Mouse (Mus musculus): ENCODE results near the gene Vps37c. TPM values are rescaled to one million over a fixed set of nuclear protein-coding genes. Genes with fewer than 3 reads are reported as not detected.
A peak's percentile ranks its signal among the peaks of the same experiment; 100 is the strongest.

The Vps37c gene
- total RNA-seq, 2 experiments from 2014 or later, result 19.3 to 23.1 TPM

DNA sequence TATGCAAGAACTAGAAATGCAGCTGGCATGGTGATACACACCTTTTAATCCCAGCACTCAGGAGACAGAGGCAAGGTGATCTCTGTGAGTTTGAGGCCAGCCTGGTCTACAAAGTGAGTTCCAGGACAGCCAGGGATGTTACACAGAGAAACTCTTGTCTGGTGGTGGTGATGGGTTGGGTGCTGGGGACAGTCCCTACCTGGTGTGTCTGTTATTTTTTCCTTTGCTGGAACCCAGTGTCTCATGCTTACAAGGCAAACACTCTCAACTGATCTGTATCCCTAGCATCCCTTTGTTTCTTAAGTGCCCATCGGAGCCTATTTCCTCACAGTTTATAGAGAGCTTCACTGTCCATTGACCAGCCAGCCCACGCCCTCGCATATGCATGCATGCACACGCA lies 51.4 kb downstream of the Vps37c start:
- no peak for DNase-seq (ENCODE audit: low spot score in 2 of 2)

DNA sequence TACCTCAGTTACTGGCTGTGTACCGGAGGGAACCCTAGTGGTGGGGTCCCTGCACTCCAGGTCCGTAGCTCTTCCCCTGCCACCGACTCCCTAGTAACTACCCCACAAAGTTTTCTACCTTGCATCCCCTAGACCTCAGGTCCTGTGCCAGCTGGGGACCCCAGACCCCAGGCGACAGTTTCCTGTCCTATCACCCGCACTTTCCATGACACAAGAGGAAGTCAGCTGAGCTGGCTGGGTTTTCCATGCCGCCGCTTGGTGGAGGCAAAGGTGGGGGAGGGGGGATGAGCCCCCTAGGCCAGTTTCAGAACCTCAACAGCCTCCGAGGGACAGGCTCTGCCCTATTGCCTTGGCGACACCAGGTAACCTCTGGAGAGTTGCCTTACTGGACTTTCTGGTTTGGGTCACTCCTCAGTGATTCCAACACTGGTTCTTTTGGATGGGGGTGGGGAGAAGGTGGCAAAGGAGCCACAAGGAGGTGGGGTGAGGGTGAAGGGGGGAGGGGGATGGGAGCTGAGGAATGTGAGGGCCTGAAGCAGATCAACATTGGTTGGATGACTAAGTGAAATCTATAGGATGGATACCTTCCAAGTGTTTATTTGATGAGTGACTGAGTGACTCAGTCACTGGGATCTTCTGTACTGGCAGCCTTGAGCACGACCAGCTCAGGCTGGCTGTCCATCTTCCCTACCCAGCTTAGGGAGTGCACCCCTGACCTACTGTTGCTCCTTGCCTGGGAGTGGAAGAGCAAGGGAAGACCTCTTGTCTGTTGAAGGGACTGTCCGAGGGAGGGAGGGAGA lies 52.3 kb downstream of the Vps37c start:
- no peak for DNase-seq (ENCODE audit: low spot score in 2 of 2)

DNA sequence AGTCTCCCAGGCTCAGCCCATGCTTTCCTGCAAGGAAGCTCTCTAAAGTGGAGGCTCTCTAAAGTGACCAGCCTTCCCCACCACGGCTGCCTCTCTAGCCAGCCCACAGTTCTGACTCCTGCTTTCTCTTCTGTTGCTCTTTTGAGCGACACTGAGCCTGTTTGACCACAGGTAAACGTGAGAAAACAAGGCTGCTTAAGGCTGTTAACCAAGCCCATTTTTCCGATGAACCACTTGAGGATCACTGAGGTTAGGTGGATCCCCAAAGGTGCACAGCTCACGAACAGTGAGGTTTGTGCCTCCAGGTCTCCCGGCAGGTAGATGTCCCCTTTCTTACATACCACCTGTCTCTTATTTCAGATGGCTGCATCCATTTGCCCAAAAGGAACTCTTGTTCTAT lies 53.6 kb downstream of the Vps37c start:
- DNase-seq (ENCODE audit: low spot score in 2 of 2), result no peak

DNA sequence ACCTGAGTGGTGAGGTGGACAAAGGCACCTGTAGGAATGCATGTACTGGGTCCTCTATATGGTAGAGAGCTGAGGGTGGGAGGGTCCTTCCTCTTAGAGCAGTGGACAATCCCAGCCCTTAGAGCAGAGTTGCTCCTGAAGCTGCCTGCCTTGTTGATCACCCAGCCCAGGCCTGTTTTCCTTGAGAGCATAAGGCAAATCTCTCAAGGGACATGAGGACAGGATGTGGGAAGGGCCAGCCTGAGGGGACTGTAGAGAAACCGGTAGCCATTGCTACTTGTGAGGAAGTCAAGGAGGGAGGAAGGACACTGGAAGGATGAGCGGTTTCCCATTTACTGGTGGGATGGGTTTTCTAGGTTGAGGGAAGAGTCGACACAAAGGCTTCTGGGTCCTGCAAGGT lies 54.0 kb downstream of the Vps37c start:
- DNase-seq (ENCODE audit: low spot score in 2 of 2), result no peak

DNA sequence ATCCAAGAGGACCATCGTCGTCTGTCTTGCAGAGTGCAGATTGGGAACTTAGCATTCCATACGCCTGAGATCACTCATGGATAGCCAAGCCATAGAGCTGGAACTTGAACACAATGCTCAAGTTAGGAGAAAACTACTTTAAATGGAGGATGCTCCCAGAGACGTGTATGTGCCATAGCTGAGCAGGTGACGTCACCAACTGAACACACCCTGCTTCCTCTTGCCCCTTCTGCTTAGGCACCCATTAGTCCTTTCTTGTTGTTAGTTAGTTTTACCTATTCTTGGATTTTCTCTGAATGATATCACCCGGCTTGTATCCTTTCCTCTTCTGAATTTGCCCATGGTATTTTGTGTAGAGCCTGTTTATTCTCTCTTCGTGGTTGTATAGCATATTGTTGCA lies 58.6 kb downstream of the Vps37c start:
- no peak for DNase-seq (ENCODE audit: low spot score in 2 of 2)

DNA sequence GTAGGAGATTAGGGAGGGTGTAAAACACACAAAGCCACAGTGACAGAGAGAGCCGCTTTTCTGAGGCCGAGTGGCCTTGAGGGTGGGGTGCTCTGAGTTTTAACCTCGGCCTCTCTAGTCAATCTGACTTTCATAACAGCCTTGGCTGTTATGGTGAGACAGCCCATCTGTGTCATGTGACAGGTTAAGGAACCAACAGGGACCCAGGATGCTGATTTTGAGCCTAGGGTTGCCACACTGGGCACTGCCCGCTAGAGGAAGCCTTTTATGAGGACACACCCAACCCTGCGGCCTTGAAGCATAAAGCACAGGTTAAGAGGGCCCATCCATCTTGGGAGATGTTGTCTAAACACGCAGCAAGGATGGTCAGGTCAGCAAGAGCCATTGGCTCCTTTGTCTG lies 59.2 kb downstream of the Vps37c start:
- DNase-seq (ENCODE audit: low spot score in 2 of 2), result no peak

DNA sequence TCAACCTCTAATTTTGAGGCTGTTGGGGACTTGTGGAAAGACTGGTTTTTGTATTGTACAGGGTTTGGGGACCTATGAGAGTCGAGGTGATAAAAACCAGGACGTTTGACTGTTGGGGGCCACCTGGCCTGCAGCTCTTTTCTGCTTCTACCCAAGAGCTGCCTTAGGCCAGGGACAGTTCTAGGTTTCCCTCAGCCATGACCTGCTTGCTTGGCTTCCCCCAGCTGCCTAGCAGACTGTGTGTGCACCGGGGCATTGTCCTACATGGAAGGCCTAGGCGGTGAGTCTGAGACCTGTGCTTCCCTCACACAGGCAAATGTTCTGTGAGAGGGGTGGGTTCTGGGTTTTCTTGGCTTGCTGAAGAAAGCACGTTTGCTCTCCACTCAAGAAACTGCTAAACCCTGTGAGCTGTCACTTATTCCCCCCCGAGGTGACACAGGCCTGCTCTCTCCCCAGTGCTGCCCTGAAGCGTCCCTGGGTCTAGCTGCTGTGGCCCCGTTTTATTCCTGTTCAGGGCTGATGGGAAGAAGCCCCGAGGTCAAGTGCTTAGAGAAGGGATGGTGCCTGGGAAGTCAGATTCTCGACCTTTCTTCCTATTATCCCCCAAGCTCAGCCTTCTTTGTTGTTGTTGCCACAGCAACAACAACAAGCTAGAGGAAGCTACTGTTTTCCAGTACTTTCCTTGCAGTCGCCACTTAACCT lies 60.0 kb downstream of the Vps37c start:
- no peak for DNase-seq (ENCODE audit: low spot score in 2 of 2)

DNA sequence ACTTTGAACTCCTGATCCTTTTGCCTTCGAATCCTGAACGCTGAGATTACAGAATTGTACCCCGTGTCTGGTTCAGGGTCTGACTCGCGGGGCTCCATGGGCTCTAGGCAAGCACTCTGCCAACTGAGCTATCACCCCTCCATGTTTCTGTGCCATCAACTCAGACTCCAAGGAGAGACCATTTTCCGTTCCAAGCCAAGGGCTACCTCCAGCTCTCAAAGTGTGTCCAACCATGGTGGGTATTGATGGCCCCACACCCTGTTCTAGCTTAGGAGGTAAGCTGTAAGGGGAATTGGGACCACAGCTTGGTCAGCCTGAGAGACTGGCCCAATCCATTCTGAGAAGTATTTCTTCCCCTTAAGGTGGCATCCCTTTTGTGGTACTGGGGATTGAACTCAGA lies 60.8 kb downstream of the Vps37c start:
- no peak for DNase-seq (ENCODE audit: low spot score in 2 of 2)

DNA sequence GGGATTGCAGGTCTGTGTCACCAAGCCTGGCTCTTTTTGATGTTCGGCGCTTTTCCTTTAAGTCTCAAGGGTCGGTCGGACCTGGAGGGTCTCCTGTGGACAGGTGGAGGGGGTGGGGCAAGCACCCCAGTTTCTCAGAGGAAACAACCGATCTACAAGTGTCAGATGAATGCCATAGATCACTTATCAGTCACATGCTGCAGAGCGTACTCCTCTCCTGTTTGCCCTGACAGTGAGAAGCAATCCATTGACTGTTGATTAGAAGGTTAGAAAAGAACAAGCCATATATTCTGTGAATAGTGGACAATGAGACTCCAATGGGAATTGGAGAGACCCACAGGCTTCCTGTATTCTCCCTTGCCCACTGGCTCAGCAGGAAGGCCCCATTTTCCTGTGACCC lies 61.6 kb downstream of the Vps37c start:
- no peak for DNase-seq (ENCODE audit: low spot score in 2 of 2)

DNA sequence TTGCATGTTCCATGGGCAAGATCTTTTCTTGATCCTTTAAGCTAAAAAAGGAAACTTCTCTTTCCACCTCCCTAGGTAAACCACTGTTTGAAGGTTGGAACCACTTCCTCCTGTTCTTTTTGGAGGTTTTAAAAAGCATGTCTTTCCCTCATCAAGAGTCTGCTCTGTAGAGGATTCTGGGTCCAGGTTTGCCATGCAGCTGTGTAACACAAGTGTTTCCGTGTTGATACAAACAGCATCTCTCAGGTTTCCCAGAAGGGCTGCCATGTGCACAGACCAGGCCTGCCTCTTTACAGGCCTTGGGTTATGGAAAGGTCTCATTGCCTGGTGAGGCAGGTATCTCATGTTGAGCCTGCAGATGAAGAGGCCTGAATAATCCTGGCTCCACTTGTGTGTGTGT lies 63.1 kb downstream of the Vps37c start:
- no peak for DNase-seq (ENCODE audit: low spot score in 2 of 2)

DNA sequence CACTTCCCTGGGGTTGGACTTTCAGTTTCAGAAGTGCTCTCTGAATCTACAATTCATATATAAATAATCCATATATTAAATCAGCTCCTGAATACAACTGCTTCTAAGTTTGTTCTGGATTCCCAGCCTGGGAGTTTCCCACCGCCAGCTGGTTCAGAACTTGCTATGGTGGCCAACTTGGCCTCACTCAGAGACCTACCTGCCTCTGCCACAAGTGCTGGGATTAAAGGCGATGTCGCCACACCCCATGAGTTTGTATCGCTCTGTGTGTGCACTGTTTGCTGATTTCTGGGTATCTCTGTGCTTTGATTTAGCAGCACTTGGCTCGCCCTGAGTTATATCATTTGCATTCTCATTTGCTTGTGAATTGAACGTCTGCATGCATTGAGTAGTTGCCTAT lies 63.6 kb downstream of the Vps37c start:
- DNase-seq (ENCODE audit: low spot score in 2 of 2), result no peak

DNA sequence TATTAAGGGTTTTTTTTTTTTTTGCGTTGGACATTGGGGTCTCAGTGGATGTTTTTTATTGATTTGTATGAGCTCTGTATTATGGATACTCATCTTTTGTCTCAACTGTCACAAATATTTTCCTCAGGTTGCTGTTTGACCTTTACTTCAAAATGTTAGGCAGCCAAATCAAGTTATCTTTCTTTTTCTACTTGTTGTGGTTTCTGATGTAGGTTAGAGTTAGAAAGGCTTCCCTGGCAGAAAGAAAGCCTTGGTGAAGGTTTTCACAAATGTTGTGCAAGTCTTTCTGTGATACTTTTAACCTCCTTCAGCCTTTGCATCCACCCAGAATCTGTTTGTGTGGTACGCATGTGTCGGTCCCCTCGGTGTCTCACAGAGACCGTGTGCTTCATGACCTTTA lies 64.1 kb downstream of the Vps37c start:
- no peak for DNase-seq (ENCODE audit: low spot score in 2 of 2)

DNA sequence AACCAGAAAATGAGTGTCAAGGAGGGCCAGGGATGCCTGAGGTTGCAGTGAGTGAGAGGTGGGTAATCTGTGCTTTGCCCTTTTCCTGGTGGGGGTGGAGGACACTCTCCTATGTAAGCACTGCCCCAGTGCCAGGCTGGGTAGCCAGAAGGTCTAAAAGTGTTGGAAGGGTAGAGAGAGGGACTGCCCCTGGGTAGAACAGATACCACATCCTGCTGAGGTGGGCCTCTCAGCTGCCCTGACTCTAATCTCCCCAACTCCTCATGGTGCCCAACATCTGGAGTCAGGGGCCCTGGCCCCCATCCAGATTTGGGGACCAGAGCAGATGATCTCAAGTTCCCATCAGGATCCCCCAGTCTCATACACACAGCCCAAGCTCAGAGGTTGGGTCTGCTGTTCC lies 68.6 kb downstream of the Vps37c start:
- no peak for DNase-seq (ENCODE audit: low spot score in 2 of 2)

DNA sequence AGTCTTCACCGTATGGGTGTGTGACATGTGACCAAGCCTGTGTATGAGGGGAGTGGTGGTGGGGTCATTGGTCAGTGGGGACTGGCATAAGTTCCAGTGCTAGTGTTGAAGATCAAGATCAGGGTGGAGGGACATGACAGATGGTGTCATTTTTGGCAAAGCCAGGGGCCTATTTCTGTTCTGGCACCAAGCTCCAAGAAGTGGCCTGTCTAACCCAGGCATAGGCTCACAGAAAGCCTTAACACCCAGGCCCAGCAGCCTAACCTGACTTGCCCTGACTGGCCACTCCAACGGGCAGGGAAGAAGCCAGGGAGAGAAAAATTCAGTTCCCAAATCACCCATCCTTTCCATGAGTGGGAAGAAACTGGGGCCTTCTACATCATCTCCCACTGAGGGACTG lies 69.0 kb downstream of the Vps37c start:
- DNase-seq (ENCODE audit: low spot score in 2 of 2), result no peak

DNA sequence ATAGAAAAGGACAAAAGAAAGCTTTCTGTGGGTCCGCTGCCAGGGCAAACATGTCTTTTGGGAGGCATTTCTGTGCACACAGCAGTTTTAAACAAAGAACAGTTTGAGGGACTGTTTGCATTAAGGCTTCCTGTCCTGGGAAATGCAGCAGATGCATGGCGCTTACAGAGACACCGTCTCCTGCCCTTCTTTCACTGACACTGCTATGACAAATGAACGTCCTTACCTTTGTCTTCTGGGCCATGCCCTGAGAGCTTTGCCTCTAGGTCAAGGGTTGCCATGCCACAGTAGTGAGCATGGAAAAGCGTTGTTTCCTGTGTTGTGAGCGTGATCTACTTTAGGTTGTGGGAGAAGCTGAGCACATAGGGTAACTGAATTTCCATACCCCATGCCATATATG lies 70.2 kb downstream of the Vps37c start:
- no peak for DNase-seq (ENCODE audit: low spot score in 2 of 2)

DNA sequence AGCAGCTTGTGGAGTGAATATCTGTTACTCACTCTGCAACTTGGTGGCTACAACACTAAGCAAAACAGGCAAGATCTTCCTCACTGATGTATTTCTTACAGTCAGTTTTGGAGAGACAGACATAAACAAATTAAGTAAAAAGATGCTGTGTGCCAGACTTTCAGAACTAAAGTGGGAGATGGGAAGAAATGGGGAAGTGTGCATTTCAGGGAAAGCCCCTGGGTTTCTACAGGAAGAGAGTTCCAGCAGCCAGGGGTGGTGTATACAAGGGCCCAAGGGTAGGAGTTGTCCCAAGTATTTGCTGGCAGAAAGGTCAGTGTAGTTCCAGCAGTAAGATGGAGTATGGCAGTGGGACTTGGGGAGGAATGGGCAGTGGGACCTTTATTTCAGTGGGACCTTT lies 71.0 kb downstream of the Vps37c start:
- DNase-seq (ENCODE audit: low spot score in 2 of 2), result no peak

DNA sequence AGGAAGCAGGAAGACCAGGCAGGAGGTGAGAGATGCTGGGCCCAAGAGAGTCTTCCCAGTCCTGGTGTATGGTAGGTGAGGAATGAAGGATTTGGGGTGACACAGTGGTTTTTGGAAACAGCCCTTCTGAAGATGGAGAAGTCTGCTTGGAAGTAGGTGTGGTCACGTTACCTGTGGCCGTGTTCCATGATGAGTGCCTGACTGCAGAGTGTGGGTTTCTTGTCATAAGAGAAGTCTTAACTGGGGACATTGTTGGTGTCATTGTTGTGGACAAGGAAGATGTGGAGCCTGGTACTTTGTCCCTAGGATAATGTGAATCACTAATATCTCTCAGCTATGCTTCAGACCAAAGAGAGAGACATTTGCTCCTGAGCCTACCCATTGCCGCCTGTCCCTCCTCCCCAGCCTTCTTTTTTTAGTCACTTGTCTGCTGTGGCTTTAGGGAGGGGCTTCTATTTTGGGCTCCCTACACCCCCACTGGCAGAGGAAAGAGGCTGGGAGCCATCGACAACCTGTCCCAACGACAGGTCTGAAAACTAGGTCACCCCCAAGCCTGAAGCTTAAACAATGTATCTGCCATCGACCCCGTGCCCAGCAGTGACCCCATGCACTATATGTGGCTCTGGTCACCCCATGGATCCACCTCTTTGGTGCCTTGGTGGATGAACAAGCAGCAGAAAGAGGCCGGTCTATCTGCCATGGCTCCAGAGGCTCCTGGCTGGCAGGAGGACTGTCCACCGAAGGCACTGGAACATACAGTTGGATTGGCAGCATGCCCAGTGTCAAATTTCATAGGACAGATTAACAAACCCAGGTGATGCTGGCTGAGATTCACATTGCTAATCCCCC lies 71.7 kb downstream of the Vps37c start:
- no peak for DNase-seq (ENCODE audit: low spot score in 2 of 2)

DNA sequence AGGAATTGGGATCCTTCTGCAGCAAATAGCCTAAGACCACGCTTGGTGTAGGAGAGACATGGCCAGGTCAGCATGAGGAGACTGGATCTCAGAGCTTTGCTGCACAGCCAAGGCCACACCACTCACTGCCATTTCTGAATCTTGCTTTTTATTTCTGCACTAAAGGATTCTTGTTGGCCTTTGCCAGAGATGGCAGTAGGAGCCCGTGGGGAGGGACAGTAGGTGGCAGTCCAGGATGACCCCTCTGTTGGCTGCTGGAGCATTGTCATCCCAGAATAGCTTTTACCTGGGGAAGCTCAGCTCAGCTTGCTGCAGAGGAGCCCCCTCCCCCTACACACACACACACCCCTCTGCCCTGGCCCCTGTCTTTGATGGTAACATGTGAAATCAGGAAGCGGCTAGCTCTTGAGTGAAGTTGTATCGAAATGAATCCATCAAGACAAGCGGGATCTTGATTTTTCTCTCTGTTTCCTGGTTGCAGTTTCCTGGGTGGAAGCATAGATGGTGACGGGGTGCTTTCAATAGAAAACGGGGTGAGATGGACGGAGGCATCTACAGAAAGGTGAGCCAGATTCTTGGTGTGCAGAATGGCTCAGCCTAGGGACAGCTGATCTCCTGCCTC lies 73.4 kb downstream of the Vps37c start:
- DNase-seq (ENCODE audit: low spot score in 2 of 2), result no peak

DNA sequence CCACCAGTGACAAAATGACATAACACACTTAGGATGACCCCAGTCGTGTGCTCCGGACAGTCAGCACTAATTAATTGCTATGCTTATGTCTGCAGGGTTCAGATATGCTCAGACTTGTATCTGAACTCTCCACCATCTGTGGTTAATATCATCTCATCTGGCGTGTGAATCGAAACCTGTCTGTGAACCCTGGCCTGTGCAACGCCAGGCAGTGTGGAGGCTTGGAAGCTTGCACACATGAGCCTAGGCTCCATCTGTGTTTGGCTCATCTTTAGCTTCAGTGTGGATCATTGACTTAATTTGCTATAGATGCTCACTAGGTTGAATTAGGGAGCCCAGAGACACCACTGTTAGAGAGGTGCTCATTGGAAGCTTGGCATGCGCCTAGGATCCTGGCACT lies 73.9 kb downstream of the Vps37c start:
- DNase-seq (ENCODE audit: low spot score in 2 of 2), result no peak

DNA sequence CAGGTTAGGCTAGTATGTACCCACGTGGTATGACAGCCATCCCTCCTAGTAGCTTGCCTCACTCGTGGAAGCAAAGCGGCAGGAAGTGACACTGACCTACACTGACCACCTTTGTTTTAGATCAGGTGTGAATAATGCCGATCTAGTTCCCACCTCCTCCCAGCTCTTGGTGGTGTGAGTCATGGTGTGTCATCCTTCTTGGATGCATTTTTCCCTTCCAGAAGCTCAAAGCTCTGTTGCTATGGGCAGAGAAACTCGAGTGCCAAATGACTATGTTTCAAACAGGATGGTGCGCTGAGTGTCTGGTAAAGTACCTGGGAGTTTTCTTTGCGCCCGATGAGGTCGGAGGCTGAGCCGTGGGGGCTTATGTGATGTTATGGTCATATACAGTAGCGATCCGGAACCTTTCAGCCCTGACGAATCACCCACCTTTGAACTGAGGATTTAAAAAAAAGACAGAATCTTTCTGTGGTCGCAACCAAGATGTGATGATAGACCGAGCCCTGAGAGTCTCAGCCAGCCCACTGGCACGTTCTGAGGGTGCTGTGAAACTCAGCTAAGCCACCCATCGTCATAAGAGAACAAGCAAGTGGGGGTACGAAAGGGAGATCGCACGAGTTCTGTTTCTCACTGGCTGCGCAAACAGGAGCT lies 75.0 kb downstream of the Vps37c start:
- DNase-seq (ENCODE audit: low spot score in 2 of 2), result peak in 1 of 2 experiments; percentile 49
